Mouse (Mus musculus) gastrocnemius, postnatal 4 days (tissue): ENCODE results near the gene Zfp39. TPM values are rescaled to one million over a fixed set of nuclear protein-coding genes. Genes with fewer than 3 reads are reported as not detected.
"Not testable (repeated sequence)": the region's sequence is repeated elsewhere in the genome, so short reads cannot be mapped to it uniquely, and the experiment has no call there.

ENCODE experiments used
- DNase-seq, 2 experiments: peaks; one replicate each; pipeline ENCODE4 v3.0.0; 2021 to 2022; ENCODE audit warnings: low spot score in 2 of 2, mixed read lengths in 2 of 2
- total RNA-seq, 2 experiments: library from RNA; stranded (reverse); gene quantifications; 2 replicates each; pipeline ENCODE4 v1.2.3; 2021

Gene Zfp39
- total RNA-seq, 2 experiments from 2014 or later = 6.9 to 8.1 TPM

GRCm38 (mm10) chr11:58838951-58839350 lies 65.1 kb downstream of the Zfp39 start, which contains the start of gene Olfr311:
Gene Olfr311, plus strand, starts transcription at chr11:58839251.
- DNase-seq = not testable (repeated sequence)

Other genes starting within 250 kb of the Zfp39 start
- not detected for gene Olfr322, start 245.4 kb downstream of the Zfp39 start, total RNA-seq
- not detected for gene Olfr320, start 223.1 kb downstream of the Zfp39 start, total RNA-seq
- not detected for gene Olfr319, start 205.1 kb downstream of the Zfp39 start, total RNA-seq
- not detected for gene Olfr318, start 180.2 kb downstream of the Zfp39 start, total RNA-seq
- not detected for gene Olfr317, start 165.0 kb downstream of the Zfp39 start, total RNA-seq
- gene Olfr316, start 151.5 kb downstream of the Zfp39 start, total RNA-seq = not detected
- not detected for gene Olfr315, start 131.0 kb downstream of the Zfp39 start, total RNA-seq
- gene Olfr314, start 121.3 kb downstream of the Zfp39 start, total RNA-seq = not detected
- under 1 TPM in 1 of 2 experiments, not detected in 1; 0.52 TPM for gene Fam183b, start 102.3 kb downstream of the Zfp39 start, total RNA-seq
- gene Olfr313, start 89.2 kb downstream of the Zfp39 start, total RNA-seq = not detected
- gene Olfr312, start 75.0 kb downstream of the Zfp39 start, total RNA-seq = not detected
- gene Olfr311, start 65.0 kb downstream of the Zfp39 start, total RNA-seq = not detected
- 1 to 10 TPM; 3.7 to 4.5 TPM for gene Gm12258, start 57.1 kb downstream of the Zfp39 start, total RNA-seq
- 1 to 10 TPM; 3.2 to 3.6 TPM for gene 2810021J22Rik, start 37.0 kb downstream of the Zfp39 start, total RNA-seq
- gene Btnl10, start 13.7 kb upstream of the Zfp39 start, total RNA-seq = under 1 TPM in 1 of 2 experiments, not detected in 1; 0.18 TPM
- 100 to 1,000 TPM; 161 to 162 TPM for gene Rnf187, start 34.7 kb upstream of the Zfp39 start, total RNA-seq
- 10 to 100 TPM in 1 of 2 experiments, 1 to 10 TPM in 1; 9.8 to 17.0 TPM for gene Hist3h2ba, start 44.7 kb upstream of the Zfp39 start, total RNA-seq
- gene Hist3h2a, start 50.5 kb upstream of the Zfp39 start, total RNA-seq = 10 to 100 TPM; 37.1 to 42.7 TPM
- gene Trim17, start 50.5 kb upstream of the Zfp39 start, total RNA-seq = under 1 TPM; 0.23 to 0.29 TPM
- 10 to 100 TPM; 16.7 to 19.6 TPM for gene Trim11, start 73.9 kb upstream of the Zfp39 start, total RNA-seq
- gene Obscn, start 232.2 kb upstream of the Zfp39 start, total RNA-seq = 100 to 1,000 TPM; 462 to 554 TPM